Mouse (Mus musculus) CH12.LX (cell line): ENCODE results near the gene Far2. TPM values are rescaled to one million over a fixed set of nuclear protein-coding genes. Genes with fewer than 3 reads are reported as not detected.
"Not testable (repeated sequence)": the region's sequence is repeated elsewhere in the genome, so short reads cannot be mapped to it uniquely, and the experiment has no call there.

Experiments
- DNase-seq: peaks from one replicate; pipeline ENCODE4 v3.0.0-alpha.2; 2013; ENCODE audit errors: extremely low read depth
- H3K27ac ChIP-seq: 2 replicates; pipeline ENCODE4 v1.5.1; 2012; ENCODE audit warnings: low read depth, mild to moderate bottlenecking, control low read depth, moderate library complexity; ENCODE audit not compliant: insufficient read depth
- H3K27me3 ChIP-seq: replicated peaks from 2 replicates; pipeline ENCODE3; 2012; ENCODE audit warnings: inconsistent platforms
- H3K36me3 ChIP-seq, 2 experiments: replicated peaks in 1 of 2; 2 replicates each; pipeline versions ENCODE3 to v1.6.1; 2012; ENCODE audit warnings: inconsistent platforms in 1 of 2, low read length in 1 of 2, mild to moderate bottlenecking in 1 of 2, mixed read lengths in 1 of 2, moderate library complexity in 1 of 2; ENCODE audit not compliant: control insufficient read depth in 1 of 2, insufficient read depth in 1 of 2
- H3K4me1 ChIP-seq, 2 experiments: 2 replicates each; pipeline ENCODE4 v1.6.1; 2012; ENCODE audit warnings: inconsistent platforms in 1 of 2, moderate library complexity in 1 of 2; ENCODE audit not compliant: insufficient read depth in 2 of 2, control insufficient read depth in 1 of 2
- H3K4me2 ChIP-seq: 2 replicates; pipeline ENCODE4 v1.6.1; 2012; ENCODE audit warnings: low read depth, mild to moderate bottlenecking, control low read depth; ENCODE audit not compliant: poor library complexity, insufficient read depth, severe bottlenecking
- H3K4me3 ChIP-seq, 3 experiments: fragments of 150-350 bp in 1 of 3; sonication (generic) in 1 of 3; replicated peaks in 1 of 3; 2 replicates each; pipeline versions ENCODE3 to v1.5.1; 2011 to 2012; ENCODE audit warnings: low read depth in 2 of 3, low read length in 2 of 3, mild to moderate bottlenecking in 2 of 3, moderate library complexity in 2 of 3, control low read depth in 1 of 3, improper control_type of control experiment in 1 of 3, inconsistent platforms in 1 of 3, mixed read lengths in 1 of 3; ENCODE audit not compliant: poor library complexity in 1 of 3
- H3K79me2 ChIP-seq: replicated peaks from 2 replicates; pipeline ENCODE4 v1.6.1; 2012; ENCODE audit warnings: mild to moderate bottlenecking, moderate library complexity; ENCODE audit not compliant: control insufficient read depth, poor library complexity, insufficient read depth, severe bottlenecking; ENCODE audit errors: extremely low read depth
- H3K9ac ChIP-seq: 2 replicates; pipeline ENCODE4 v1.6.1; 2012; ENCODE audit warnings: low read depth, mild to moderate bottlenecking, control low read depth, moderate library complexity; ENCODE audit not compliant: insufficient read depth
- H3K9me3 ChIP-seq: replicated peaks from 2 replicates; pipeline ENCODE3; 2012; ENCODE audit warnings: low read length, inconsistent platforms, mixed read lengths
- BHLHE40 ChIP-seq: IDR thresholded peaks from 2 replicates; pipeline ENCODE4 v1.6.1; 2011; ENCODE audit warnings: mild to moderate bottlenecking, low read depth, low read length, improper control_type of control experiment
- CHD1 ChIP-seq: IDR thresholded peaks from 2 replicates; pipeline ENCODE4 v1.6.1; 2012; ENCODE audit warnings: low read depth, low read length, improper control_type of control experiment, inconsistent platforms
- CHD2 ChIP-seq: IDR thresholded peaks from 2 replicates; pipeline ENCODE4 v1.6.1; 2011; ENCODE audit warnings: low read length, improper control_type of control experiment
- E2F4 ChIP-seq: IDR thresholded peaks from 2 replicates; pipeline ENCODE4 v1.6.1; 2011; ENCODE audit warnings: low read depth, low read length, improper control_type of control experiment; ENCODE audit not compliant: insufficient replicate concordance
- EP300 ChIP-seq: IDR thresholded peaks from 2 replicates; pipeline ENCODE4 v1.6.1; 2011; ENCODE audit warnings: low read length, improper control_type of control experiment
- JUN ChIP-seq: IDR thresholded peaks from 2 replicates; pipeline ENCODE4 v1.6.1; 2011; ENCODE audit warnings: low read depth, mild to moderate bottlenecking, low read length, improper control_type of control experiment, moderate library complexity; ENCODE audit not compliant: insufficient read depth
- MAFK ChIP-seq: IDR thresholded peaks from 2 replicates; pipeline ENCODE4 v1.6.1; 2011; ENCODE audit warnings: low read length, improper control_type of control experiment; ENCODE audit not compliant: insufficient replicate concordance
- MXI1 ChIP-seq: IDR thresholded peaks from 2 replicates; pipeline ENCODE4 v1.6.1; 2011; ENCODE audit warnings: mild to moderate bottlenecking, low read depth, low read length, improper control_type of control experiment
- MYC ChIP-seq: IDR thresholded peaks from 2 replicates; pipeline ENCODE4 v1.6.1; 2011; ENCODE audit warnings: low read depth, mild to moderate bottlenecking, improper control_type of control experiment, low read length
- NELFE ChIP-seq: IDR thresholded peaks from 2 replicates; pipeline ENCODE4 v1.6.1; 2011; ENCODE audit warnings: low read depth, low read length, improper control_type of control experiment
- NRF1 ChIP-seq: IDR thresholded peaks from 2 replicates; pipeline ENCODE4 v1.6.1; 2014; ENCODE audit warnings: low read depth, mild to moderate bottlenecking, inconsistent platforms, low read length, improper control_type of control experiment, moderate library complexity
- POLR2AphosphoS2 ChIP-seq: IDR thresholded peaks from 2 replicates; pipeline ENCODE4 v1.6.1; 2011; ENCODE audit warnings: low read depth, low read length, improper control_type of control experiment
- RAD21 ChIP-seq: IDR thresholded peaks from 2 replicates; pipeline ENCODE4 v1.6.1; 2011; ENCODE audit warnings: low read depth, mild to moderate bottlenecking, low read length, improper control_type of control experiment, moderate library complexity
- SMC3 ChIP-seq: IDR thresholded peaks from 2 replicates; pipeline ENCODE4 v1.6.1; 2011; ENCODE audit warnings: low read depth, low read length, improper control_type of control experiment
- ZKSCAN1 ChIP-seq: IDR thresholded peaks from 2 replicates; pipeline ENCODE4 v1.6.1; 2012; ENCODE audit warnings: low read depth, inconsistent platforms, low read length, improper control_type of control experiment, borderline replicate concordance
- ZNF384 ChIP-seq: IDR thresholded peaks from 2 replicates; pipeline ENCODE4 v1.6.1; 2012; ENCODE audit warnings: low read depth, low read length, improper control_type of control experiment, inconsistent platforms
- dilution Hi-C: fragments of 300-500 bp; cut with MboI; formaldehyde crosslinking; loops from 2 replicates; pipeline ENCODE4 v1.14.3; 2020; ENCODE audit warnings: low sequenced_read_pairs; ENCODE audit not compliant: extremely low pct_unique_long_range_greater_than_20kb, extremely low pct_ligation_motif_present
- in situ Hi-C: fragments of 300-500 bp; cut with MboI; formaldehyde crosslinking; loops from 3 replicates; pipeline ENCODE4 v1.14.3; 2019; ENCODE audit warnings: low sequenced_read_pairs, low pct_ligation_motif_present, low pct_unique_long_range_greater_than_20kb, mixed read lengths
- polyA plus RNA-seq: library from polyadenylated mRNA; unstranded; fragments of >175 nt; gene quantifications from 2 replicates; pipeline ENCODE4 v1.2.1, GENCODE M21; 2012; ENCODE audit warnings: low read depth; ENCODE audit not compliant: insufficient read length
- total RNA-seq, 2 experiments: library from RNA; depleted of rRNA; stranded (reverse); fragments of 300-350 nt in 1 of 2; fragments of >200 nt in 1 of 2; gene quantifications; 2 replicates each; pipeline ENCODE4 v1.2.3; 2012 to 2014

Far2 gene
- total and polyA plus RNA-seq, 3 experiments: 0.51 to 1.6 TPM; not detected in 1

- TF ChIP-seq CHD1 (no peak), ZKSCAN1 (no peak), NELFE (no peak), CHD2 (no peak), POLR2AphosphoS2 (no peak), JUN (no peak), MAFK (no peak)
- no peaks in the 10 kb centered on the region for H3K36me3 ChIP-seq
- no peak overlapping the region for H3K4me2 ChIP-seq
- H3K4me1 ChIP-seq: no peaks in the 10 kb centered on the region
- no peaks in the 10 kb centered on the region for H3K9me3 ChIP-seq
- H3K27ac ChIP-seq: no peak overlapping the region
- H3K9ac ChIP-seq: no peak overlapping the region
- no peak overlapping the region for H3K4me3 ChIP-seq
- in situ Hi-C loops (no loop called here), dilution Hi-C loops (no loop called here)
- H3K27me3 ChIP-seq: no peaks in the 10 kb centered on the region
- H3K79me2 ChIP-seq: no peaks in the 10 kb centered on the region
- no peak for DNase-seq
Measured at GRCm38 (mm10) chr6:148120703-148121102, 73.6 kb downstream of the Far2 start.

GRCm38 (mm10) chr6:148126851-148127250 lies 79.8 kb downstream of the Far2 start:
- dilution Hi-C loops, H3K79me2 ChIP-seq, H3K9ac ChIP-seq, in situ Hi-C loops, H3K4me2 ChIP-seq, H3K9me3 ChIP-seq, H3K27ac ChIP-seq, H3K36me3 ChIP-seq, H3K27me3 ChIP-seq, H3K4me1 ChIP-seq, H3K4me3 ChIP-seq, DNase-seq: not testable (repeated sequence)

DNA sequence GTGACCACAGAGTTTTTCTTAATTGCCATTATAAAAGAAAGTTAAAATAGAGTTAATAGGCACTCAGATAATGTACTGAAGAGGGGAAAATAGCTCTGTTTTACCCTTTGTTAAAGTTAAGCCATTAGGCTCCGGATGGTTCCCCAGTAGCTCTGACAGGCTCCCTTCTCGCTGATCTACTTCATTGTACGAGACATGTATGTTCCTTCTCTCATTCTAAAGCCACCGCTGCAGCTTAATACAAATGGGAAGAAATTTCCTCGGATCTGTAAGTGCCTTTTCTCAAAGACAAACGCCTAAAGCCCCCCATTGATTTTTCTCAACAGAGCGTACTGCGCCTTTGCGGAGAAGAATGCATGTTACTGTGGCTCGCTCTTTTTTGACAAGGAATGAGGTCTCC lies 85.3 kb downstream of the Far2 start:
- DNase-seq: no peak
- H3K9ac ChIP-seq: no peak overlapping the region
- no peaks in the 10 kb centered on the region for H3K9me3 ChIP-seq
- no peak overlapping the region for H3K27ac ChIP-seq
- no peak overlapping the region for H3K4me2 ChIP-seq
- H3K79me2 ChIP-seq: no peaks in the 10 kb centered on the region
- in situ Hi-C loops (no loop called here), dilution Hi-C loops (no loop called here)
- TF ChIP-seq RAD21 (no peak), E2F4 (no peak), ZNF384 (no peak), MXI1 (no peak), BHLHE40 (no peak), POLR2AphosphoS2 (no peak), SMC3 (no peak), MYC (no peak), NRF1 (no peak), EP300 (no peak)
- H3K27me3 ChIP-seq: no peaks in the 10 kb centered on the region
- H3K36me3 ChIP-seq: no peaks in the 10 kb centered on the region
- H3K4me1 ChIP-seq: peaks cover 2 to 3% of the 10 kb centered on the region in 2 experiments; a peak in 1 of 4 replicates
- no peak overlapping the region for H3K4me3 ChIP-seq
